Mouse (Mus musculus) kidney, adult 2 months (tissue): ENCODE measurements around the gene Eln. TPM values are rescaled to one million over a fixed set of nuclear protein-coding genes. Genes with fewer than 3 reads are reported as not detected.

ENCODE experiments used
- DNase-seq: peaks from one replicate; pipeline ENCODE4 v3.0.0; 2021
- H3K27ac ChIP-seq: fragments of 200-500 bp; 2 replicates; pipeline ENCODE4 v1.5.1; 2012; ENCODE audit warnings: low read depth, low read length, control low read depth, inconsistent platforms; ENCODE audit not compliant: insufficient read depth
- H3K27me3 ChIP-seq: fragments of 200-500 bp; replicated peaks from 2 replicates; pipeline ENCODE4 v1.6.1; 2012; ENCODE audit warnings: mild to moderate bottlenecking, moderate library complexity, low read length, inconsistent platforms; ENCODE audit not compliant: control insufficient read depth, insufficient read depth
- H3K36me3 ChIP-seq: fragments of 200-500 bp; 2 replicates; pipeline ENCODE4 v1.6.1; 2012; ENCODE audit warnings: mild to moderate bottlenecking, moderate library complexity, low read length, inconsistent platforms; ENCODE audit not compliant: control insufficient read depth, insufficient read depth
- H3K4me1 ChIP-seq: fragments of 200-500 bp; 2 replicates; pipeline ENCODE4 v1.6.1; 2011; ENCODE audit warnings: low read length; ENCODE audit not compliant: control insufficient read depth, insufficient read depth
- H3K4me3 ChIP-seq: fragments of 200-500 bp; 2 replicates; pipeline ENCODE4 v1.5.1; 2011; ENCODE audit warnings: mild to moderate bottlenecking, low read depth, low read length, control low read depth; ENCODE audit not compliant: insufficient read depth
- CTCF ChIP-seq: fragments of 200-500 bp; conservative IDR thresholded peaks from 2 replicates; pipeline ENCODE4 v1.5.1; 2011; ENCODE audit warnings: low read depth, mild to moderate bottlenecking, control low read depth, low read length, moderate library complexity, mixed read lengths; ENCODE audit not compliant: insufficient read depth, insufficient read length
- POLR2A ChIP-seq: fragments of 200-500 bp; IDR thresholded peaks from one replicate; pipeline ENCODE4 v1.6.1; 2011; ENCODE audit warnings: low read depth, low read length, control low read depth
- WGBS: fragments of 180-500 bp; shearing (Covaris S2); methylation state at CpG from one replicate; pipeline ENCODE4 v1.1.7; 2018; 5-methylcytosine and 5-hydroxymethylcytosine counted together
- polyA plus RNA-seq: library from polyadenylated mRNA; depleted of rRNA; stranded (reverse); fragments of >200 nt; gene quantifications from 2 replicates; pipeline ENCODE4 v1.2.3, GENCODE M21; 2012; rRNA removed

Eln gene
- polyA plus RNA-seq, 1 experiment, result 23.6 TPM

DNA sequence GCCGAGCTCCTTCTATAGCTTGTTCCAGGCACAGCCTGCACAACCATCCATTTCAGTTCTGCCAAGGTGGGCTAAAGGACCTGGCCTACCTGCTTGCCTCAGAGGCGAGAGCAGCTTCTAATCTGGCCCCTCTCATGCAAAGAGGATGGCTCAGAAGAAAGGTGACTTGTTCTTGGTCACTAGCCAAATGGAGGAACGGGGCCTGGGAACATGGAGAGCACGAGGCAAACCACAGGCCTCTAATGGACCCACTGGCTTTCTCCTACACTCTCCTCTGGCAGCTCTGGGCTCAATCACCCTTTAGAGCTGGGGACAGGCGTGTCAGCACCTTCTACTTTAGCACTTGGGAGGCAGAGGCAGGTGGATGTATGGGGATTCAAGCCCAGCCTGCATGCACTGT is 72.1 kb downstream of the Eln start:
- no peaks in the 10 kb centered on the region for H3K4me1 ChIP-seq
- 75% methylated on average over 5 of the region's 5 CpGs for WGBS
- H3K36me3 ChIP-seq, result no peaks in the 10 kb centered on the region
- H3K27me3 ChIP-seq, result no peaks in the 10 kb centered on the region
- H3K4me3 ChIP-seq, result no peak overlapping the region
- DNase-seq, result no peak
- no peak overlapping the region for H3K27ac ChIP-seq
- no peak for TF ChIP-seq CTCF

GRCm38 (mm10) chr5:134672611-134673010 is 74.5 kb downstream of the Eln start:
- Histone ChIP-seq H3K4me1 (no peaks in the 10 kb centered on the region), H3K4me3 (no peak overlapping the region), H3K27ac (no peak overlapping the region), H3K27me3 (no peaks in the 10 kb centered on the region), H3K36me3 (no peaks in the 10 kb centered on the region)
- WGBS, result 96% methylated on average over 6 of the region's 6 CpGs
- no peak for DNase-seq
- TF ChIP-seq CTCF (no peak), POLR2A (no peak)

GRCm38 (mm10) chr5:134672198-134672516 is 75.0 kb downstream of the Eln start:
- Histone ChIP-seq H3K27me3 (no peaks in the 10 kb centered on the region), H3K4me1 (no peaks in the 10 kb centered on the region), H3K27ac (no peak overlapping the region), H3K4me3 (no peak overlapping the region), H3K36me3 (no peaks in the 10 kb centered on the region)
- TF ChIP-seq POLR2A (no peak), CTCF (no peak)
- no peak for DNase-seq
- WGBS, result 91% methylated on average over 1 of the region's 1 CpGs

DNA sequence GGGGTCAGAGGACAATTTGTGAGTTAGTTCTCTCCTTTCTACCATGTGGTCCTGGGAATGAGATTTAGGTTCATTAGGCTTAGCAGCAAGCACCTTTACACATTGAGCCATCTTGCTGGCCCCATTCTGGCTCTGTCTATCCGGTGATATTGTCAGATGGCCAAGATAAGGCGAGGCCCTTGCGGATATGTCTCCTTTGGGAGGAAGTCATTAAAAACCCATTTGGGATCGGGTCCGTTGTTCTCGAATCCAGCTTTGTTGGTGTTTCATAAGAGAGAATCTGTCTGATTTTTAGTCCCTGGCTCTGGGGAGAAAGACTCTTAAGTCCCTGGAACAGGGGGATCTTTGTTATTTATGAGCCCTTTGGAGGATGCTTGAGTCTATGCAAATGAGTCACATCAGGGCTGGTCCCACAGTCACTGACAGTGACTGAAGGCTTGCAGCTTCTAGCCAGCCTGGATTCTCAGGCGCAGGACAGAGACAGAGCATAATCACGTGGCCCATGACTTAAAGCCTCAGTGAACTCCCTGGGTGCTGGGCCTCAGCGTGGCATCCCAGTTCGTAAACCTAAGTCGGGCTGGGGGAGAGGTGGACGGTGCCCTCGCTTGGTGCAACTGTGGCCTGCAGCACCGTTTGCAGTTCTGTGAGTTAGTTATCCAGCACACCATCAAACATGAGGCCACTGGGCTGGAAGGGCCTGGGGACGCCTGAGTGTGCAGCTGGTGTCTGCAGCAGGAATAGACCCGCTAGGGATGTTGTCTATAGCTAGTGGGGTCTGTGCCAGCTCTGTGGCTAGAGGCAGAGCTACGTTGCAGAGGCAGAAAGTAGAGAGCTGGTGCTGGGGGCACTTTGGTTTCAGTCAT is 75.6 kb downstream of the Eln start:
- Histone ChIP-seq H3K27ac (0 out of 2 replicates have a peak overlapping the region, but pooled peaks have one; percentile 1), H3K4me3 (no peak overlapping the region), H3K36me3 (no peaks in the 10 kb centered on the region), H3K4me1 (no peaks in the 10 kb centered on the region), H3K27me3 (no peaks in the 10 kb centered on the region)
- WGBS, result 74% methylated on average over 17 of the region's 17 CpGs
- TF ChIP-seq POLR2A (no peak), CTCF (no peak)
- peak; percentile 59 for DNase-seq

GRCm38 (mm10) chr5:134669001-134669708 is 78.0 kb downstream of the Eln start:
- no peaks in the 10 kb centered on the region for H3K27me3 ChIP-seq
- H3K4me3 ChIP-seq, result no peak overlapping the region
- TF ChIP-seq POLR2A (no peak), CTCF (no peak)
- no peak overlapping the region for H3K27ac ChIP-seq
- WGBS, result 86% methylated on average over 20 of the region's 20 CpGs
- H3K4me1 ChIP-seq, result no peaks in the 10 kb centered on the region
- DNase-seq, result no peak
- no peaks in the 10 kb centered on the region for H3K36me3 ChIP-seq

GRCm38 (mm10) chr5:134668495-134668894 is 78.6 kb downstream of the Eln start:
- H3K4me1 ChIP-seq, result no peaks in the 10 kb centered on the region
- H3K36me3 ChIP-seq, result no peaks in the 10 kb centered on the region
- peak; percentile 44 for DNase-seq
- no peaks in the 10 kb centered on the region for H3K27me3 ChIP-seq
- no peak for TF ChIP-seq POLR2A
- peak; percentile 60 for TF ChIP-seq CTCF
- no peak overlapping the region for H3K27ac ChIP-seq
- H3K4me3 ChIP-seq, result no peak overlapping the region
- WGBS, result 62% methylated on average over 8 of the region's 8 CpGs

DNA sequence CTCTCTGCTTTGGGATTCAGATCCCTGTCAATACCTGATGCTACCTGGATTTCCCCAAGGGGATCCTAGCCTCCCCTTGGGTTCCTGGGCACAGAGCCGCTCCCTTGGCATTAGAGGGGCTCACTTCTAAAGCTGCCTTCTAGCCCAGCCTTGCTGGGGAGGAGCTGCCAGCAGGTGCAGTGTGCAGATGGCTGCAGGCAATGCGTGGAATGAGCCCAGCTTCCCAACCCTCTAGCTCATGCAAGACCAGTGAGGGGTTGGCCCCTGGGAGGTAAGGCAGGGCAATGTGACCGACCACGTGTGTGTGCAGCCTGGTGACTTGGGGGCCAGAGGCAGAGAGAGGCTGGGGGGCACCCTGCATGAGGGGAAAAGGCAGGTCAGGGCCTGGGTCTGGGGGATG is 90.4 kb downstream of the Eln start:
- whole genome bisulfite sequencing, result 87% methylated on average over 4 of the region's 4 CpGs

More for the DNA sequence above, 90.4 kb downstream of the Eln start:
- H3K4me1 ChIP-seq, result no peaks in the 10 kb centered on the region
- H3K36me3 ChIP-seq, result no peaks in the 10 kb centered on the region
- H3K27me3 ChIP-seq, result no peaks in the 10 kb centered on the region
- no peak for DNase-seq
- H3K27ac ChIP-seq, result no peak overlapping the region
- TF ChIP-seq CTCF (no peak), POLR2A (no peak)
- no peak overlapping the region for H3K4me3 ChIP-seq

Other genes starting within 250 kb of the Eln start
- gene Clip2, start 194.9 kb downstream of the Eln start, polyA plus RNA-seq, result 22.4 and 25.2 TPM in 2 replicates
- 0.34 and 0.48 TPM in 2 replicates for gene Syna, start 187.2 kb downstream of the Eln start, polyA plus RNA-seq
- gene Rfc2, start 166.0 kb downstream of the Eln start, polyA plus RNA-seq, result 65.5 and 76.4 TPM in 2 replicates
- gene Lat2, start 132.3 kb downstream of the Eln start, polyA plus RNA-seq, result 1.8 and 3.3 TPM in 2 replicates
- 192 and 218 TPM in 2 replicates for gene Eif4h, start 107.8 kb downstream of the Eln start, polyA plus RNA-seq
- gene Limk1, start 58.7 kb downstream of the Eln start, polyA plus RNA-seq, result 7.3 and 7.9 TPM in 2 replicates
- gene Tmem270, start 159.4 kb upstream of the Eln start, polyA plus RNA-seq, result 0.09 TPM in 1 of 2 replicates, not detected in the other
- not detected in 2 replicates for gene Cldn13, start 168.2 kb upstream of the Eln start, polyA plus RNA-seq
- gene Mettl27, start 185.0 kb upstream of the Eln start, polyA plus RNA-seq, result 33.7 and 38.0 TPM in 2 replicates
- 37.5 and 44.1 TPM in 2 replicates for gene Cldn4, start 199.6 kb upstream of the Eln start, polyA plus RNA-seq
- gene Cldn3, start 238.9 kb upstream of the Eln start, polyA plus RNA-seq, result 26.7 and 36.7 TPM in 2 replicates